Mouse (Mus musculus): ENCODE results near the gene Sdc3. TPM values are rescaled to one million over a fixed set of nuclear protein-coding genes. Genes with fewer than 3 reads are reported as not detected.

Gene Sdc3
- polyA plus RNA-seq, 1 experiment from 2014 or later, result 10.4 TPM

DNA sequence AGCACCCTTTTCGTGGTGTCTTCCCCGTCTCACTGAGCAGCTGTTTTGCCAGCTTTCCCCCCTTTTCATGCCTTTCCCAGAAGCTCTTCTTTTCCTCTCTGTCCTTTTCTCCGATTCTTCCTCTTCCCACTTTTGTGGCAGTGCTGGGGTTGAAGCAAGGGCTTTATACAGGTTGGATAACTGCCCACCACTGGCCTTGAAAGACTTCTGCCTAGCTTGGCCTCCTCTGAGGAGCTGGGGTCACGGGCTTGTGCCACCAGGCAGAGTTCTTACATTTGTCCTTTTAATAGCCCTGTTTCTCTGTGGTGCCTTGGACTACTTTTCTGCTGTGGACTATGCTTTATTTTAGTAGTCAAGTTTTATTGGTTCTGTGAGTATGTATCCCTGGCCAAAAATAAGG lies 25.4 kb upstream of the Sdc3 start:
- H3K27ac ChIP-seq (ENCODE audit: low read length), result no peak overlapping the region
- no peak for TF ChIP-seq EP300 (IDR thresholded peaks at IDR 0.05)
- TF ChIP-seq CTCF (IDR thresholded peaks at IDR 0.05), result no peak
- H3K27me3 ChIP-seq (replicated peaks; ENCODE audit: insufficient read depth, low read length), result no peaks in the 10 kb centered on the region
- 89% methylated on average over 4 of the region's 4 CpGs for WGBS
- ATAC-seq (no peak), DNase-seq (ENCODE audit: low spot score) (no peak)
- no peaks in the 10 kb centered on the region for H3K4me1 ChIP-seq (ENCODE audit: insufficient read depth, low read depth, low read length)
- no peak overlapping the region for H3K4me3 ChIP-seq (ENCODE audit: low read depth, low read length)
- no peak overlapping the region for H3K4me2 ChIP-seq (replicated peaks; ENCODE audit: low read depth, low read length)
- H3K9me3 ChIP-seq (ENCODE audit: low read length), result no peaks in the 10 kb centered on the region
- peaks cover 52% of the 10 kb centered on the region for H3K36me3 ChIP-seq (ENCODE audit: insufficient read depth, low read length)
- no peak overlapping the region for H3K9ac ChIP-seq (replicated peaks; ENCODE audit: low read depth)

DNA sequence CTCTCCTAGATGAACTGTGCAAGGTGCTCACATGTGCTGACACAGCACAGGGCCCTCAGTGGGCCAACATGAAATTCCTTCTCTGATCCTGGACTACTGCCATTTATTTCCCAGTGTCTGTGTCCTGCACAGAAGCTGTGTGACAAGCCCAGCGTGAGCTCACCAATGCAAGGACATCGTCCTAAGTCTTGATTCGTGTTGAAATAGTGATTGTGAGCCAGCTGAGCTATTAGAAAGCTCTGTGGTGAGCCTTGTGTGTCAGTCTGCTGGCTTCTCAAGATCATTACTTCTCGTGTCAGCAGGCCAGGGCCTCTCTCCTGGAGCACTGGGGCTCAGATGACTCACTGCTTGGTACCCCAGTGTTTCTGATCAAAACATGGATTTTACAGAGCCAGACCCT lies 18.4 kb upstream of the Sdc3 start:
- no peak overlapping the region for H3K9ac ChIP-seq (replicated peaks; ENCODE audit: low read depth)
- no peaks in the 10 kb centered on the region for H3K27me3 ChIP-seq (replicated peaks; ENCODE audit: insufficient read depth, low read length)
- ATAC-seq, result no peak
- no peak overlapping the region for H3K4me2 ChIP-seq (replicated peaks; ENCODE audit: low read depth, low read length)
- no peak overlapping the region for H3K27ac ChIP-seq (ENCODE audit: low read length)
- peaks cover 30% of the 10 kb centered on the region for H3K36me3 ChIP-seq (ENCODE audit: insufficient read depth, low read length)
- no peak for DNase-seq (ENCODE audit: low spot score)
- WGBS, result 87% methylated on average over 4 of the region's 4 CpGs
- H3K4me1 ChIP-seq (ENCODE audit: insufficient read depth, low read depth, low read length), result no peaks in the 10 kb centered on the region
- no peaks in the 10 kb centered on the region for H3K9me3 ChIP-seq (ENCODE audit: low read length)
- TF ChIP-seq CTCF (IDR thresholded peaks at IDR 0.05) (no peak), EP300 (IDR thresholded peaks at IDR 0.05) (no peak)
- H3K4me3 ChIP-seq (ENCODE audit: low read depth, low read length), result no peak overlapping the region

DNA sequence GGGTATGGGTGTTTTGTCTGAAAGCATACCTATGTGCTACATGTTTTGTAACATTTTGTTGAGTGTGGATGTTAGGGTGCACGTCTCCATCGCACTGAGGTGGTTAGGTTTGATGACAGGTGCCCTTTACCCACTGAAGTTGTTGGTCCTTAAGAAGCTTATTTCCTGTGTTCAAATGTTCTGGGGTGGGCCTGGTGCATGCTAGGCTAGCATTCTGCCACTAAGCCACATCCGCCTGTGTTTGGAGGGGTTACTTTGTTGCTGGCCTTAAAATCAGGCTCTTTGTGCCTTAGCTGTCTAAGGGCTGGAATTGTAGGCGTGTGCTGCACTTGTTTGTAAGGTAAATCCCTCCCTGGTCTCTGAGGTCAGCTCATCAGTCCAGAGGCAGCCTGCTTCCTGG lies 17.5 kb upstream of the Sdc3 start:
- WGBS, result 89% methylated on average over 4 of the region's 4 CpGs
- no peak for ATAC-seq
- TF ChIP-seq CTCF (IDR thresholded peaks at IDR 0.05) (no peak), EP300 (IDR thresholded peaks at IDR 0.05) (no peak)

DNA sequence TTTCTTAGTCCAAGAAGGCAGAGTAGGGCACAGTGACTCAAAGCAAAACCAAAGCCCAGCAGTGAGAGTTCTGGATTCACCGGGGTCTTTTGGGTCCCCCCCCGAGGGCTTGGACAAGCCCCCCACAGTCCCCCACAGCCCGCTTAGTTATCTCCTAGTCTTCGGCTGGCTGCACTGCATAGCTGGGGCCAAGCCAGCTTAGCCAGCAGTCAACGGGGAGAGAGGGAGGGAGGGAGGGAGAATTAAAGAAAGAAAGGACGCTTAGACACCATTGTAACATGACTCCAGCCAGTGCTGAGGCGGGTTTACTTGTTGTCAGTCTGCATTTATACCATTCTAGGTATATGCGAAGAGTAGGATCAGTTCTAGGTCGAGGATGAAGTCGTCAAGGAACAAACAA lies 14.7 kb upstream of the Sdc3 start:
- no peak overlapping the region for H3K27ac ChIP-seq (ENCODE audit: low read length)
- no peaks in the 10 kb centered on the region for H3K4me1 ChIP-seq (ENCODE audit: insufficient read depth, low read depth, low read length)
- 0 out of 2 replicates have a peak, but pooled peaks have one; percentile 8 for ATAC-seq

More for the DNA sequence above, 17.5 kb upstream of the Sdc3 start:
- no peak for DNase-seq (ENCODE audit: low spot score)
- Histone ChIP-seq H3K9ac (replicated peaks; ENCODE audit: low read depth) (no peak overlapping the region), H3K4me2 (replicated peaks; ENCODE audit: low read depth, low read length) (no peak overlapping the region), H3K9me3 (ENCODE audit: low read length) (no peaks in the 10 kb centered on the region), H3K36me3 (ENCODE audit: insufficient read depth, low read length) (peaks cover 29% of the 10 kb centered on the region), H3K27ac (ENCODE audit: low read length) (no peak overlapping the region), H3K27me3 (replicated peaks; ENCODE audit: insufficient read depth, low read length) (no peaks in the 10 kb centered on the region), H3K4me1 (ENCODE audit: insufficient read depth, low read depth, low read length) (no peaks in the 10 kb centered on the region), H3K4me3 (ENCODE audit: low read depth, low read length) (no peak overlapping the region)

DNA sequence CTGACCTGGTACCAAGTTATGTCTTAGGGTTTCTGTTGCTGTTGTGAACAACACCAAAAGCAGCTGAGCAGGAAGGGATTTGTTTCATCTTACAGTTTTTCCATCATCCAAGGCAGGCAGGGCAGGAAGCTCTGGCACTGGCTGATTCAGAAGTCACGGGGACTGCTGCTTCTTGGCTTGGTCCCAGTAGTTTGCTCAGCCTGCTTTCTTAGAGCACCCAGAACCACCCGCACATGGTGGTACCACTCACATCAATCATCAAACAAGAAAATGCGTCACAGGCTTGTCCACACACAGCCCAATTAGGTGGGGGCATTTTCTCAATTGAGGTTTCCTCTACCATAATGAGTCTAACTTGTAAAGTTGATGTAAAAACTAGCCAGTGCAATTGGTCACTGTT lies 13.3 kb upstream of the Sdc3 start:
- ATAC-seq, result no peak; the same call in 1 of the 2 replicates
- H3K36me3 ChIP-seq (ENCODE audit: insufficient read depth, low read length), result peaks cover 17% of the 10 kb centered on the region

More for the DNA sequence above, 14.7 kb upstream of the Sdc3 start:
- no peak for DNase-seq (ENCODE audit: low spot score)
- Histone ChIP-seq H3K4me3 (ENCODE audit: low read depth, low read length) (no peak overlapping the region), H3K27me3 (replicated peaks; ENCODE audit: insufficient read depth, low read length) (no peaks in the 10 kb centered on the region), H3K36me3 (ENCODE audit: insufficient read depth, low read length) (peaks cover 24% of the 10 kb centered on the region), H3K9me3 (ENCODE audit: low read length) (no peaks in the 10 kb centered on the region), H3K9ac (replicated peaks; ENCODE audit: low read depth) (no peak overlapping the region), H3K4me2 (replicated peaks; ENCODE audit: low read depth, low read length) (no peak overlapping the region)
- TF ChIP-seq EP300 (IDR thresholded peaks at IDR 0.05) (no peak), CTCF (IDR thresholded peaks at IDR 0.05) (no peak)
- WGBS, result 52% methylated on average over 10 of the region's 10 CpGs

DNA sequence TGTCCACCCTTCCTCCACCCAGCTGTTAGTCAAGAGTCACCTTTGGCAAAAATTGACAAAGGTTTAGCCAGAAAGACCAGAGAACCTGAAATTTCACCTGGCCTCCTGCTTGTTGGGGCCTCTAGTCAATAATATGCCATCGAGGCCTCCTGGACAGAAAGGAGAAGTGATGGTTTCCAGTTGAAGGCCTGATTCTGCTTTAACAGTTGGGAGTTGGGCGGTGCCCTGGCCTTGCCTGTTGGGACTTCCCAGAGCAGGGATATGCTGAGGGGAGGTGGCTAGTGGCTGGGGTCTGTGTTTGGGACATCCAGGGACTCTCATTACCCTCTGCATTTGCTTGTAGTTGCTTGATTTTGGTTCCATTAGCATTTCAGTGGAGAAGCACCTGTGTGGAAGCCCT lies 9.8 kb upstream of the Sdc3 start:
- TF ChIP-seq EP300 (IDR thresholded peaks at IDR 0.05) (no peak), CTCF (IDR thresholded peaks at IDR 0.05) (no peak)
- H3K36me3 ChIP-seq (ENCODE audit: insufficient read depth, low read length), result 0 out of 2 replicates have a peak, but pooled peaks cover 9% of the 10 kb centered on the region
- no peak overlapping the region for H3K27ac ChIP-seq (ENCODE audit: low read length)
- no peak overlapping the region for H3K9ac ChIP-seq (replicated peaks; ENCODE audit: low read depth)
- DNase-seq (ENCODE audit: low spot score), result no peak
- H3K4me3 ChIP-seq (ENCODE audit: low read depth, low read length), result no peak overlapping the region
- WGBS, result 88% methylated on average over 2 of the region's 2 CpGs
- no peak overlapping the region for H3K4me2 ChIP-seq (replicated peaks; ENCODE audit: low read depth, low read length)
- no peak for ATAC-seq
- no peaks in the 10 kb centered on the region for H3K4me1 ChIP-seq (ENCODE audit: insufficient read depth, low read depth, low read length)
- H3K9me3 ChIP-seq (ENCODE audit: low read length), result no peaks in the 10 kb centered on the region
- H3K27me3 ChIP-seq (replicated peaks; ENCODE audit: insufficient read depth, low read length), result no peaks in the 10 kb centered on the region

More for the DNA sequence above, 13.3 kb upstream of the Sdc3 start:
- no peaks in the 10 kb centered on the region for H3K9me3 ChIP-seq (ENCODE audit: low read length)
- H3K27me3 ChIP-seq (replicated peaks; ENCODE audit: insufficient read depth, low read length), result no peaks in the 10 kb centered on the region
- H3K4me3 ChIP-seq (ENCODE audit: low read depth, low read length), result no peak overlapping the region
- peak; percentile 43 for DNase-seq (ENCODE audit: low spot score)
- H3K9ac ChIP-seq (replicated peaks; ENCODE audit: low read depth), result no peak overlapping the region
- no peak for TF ChIP-seq EP300 (IDR thresholded peaks at IDR 0.05)
- no peak for TF ChIP-seq CTCF (IDR thresholded peaks at IDR 0.05)
- no peak overlapping the region for H3K4me2 ChIP-seq (replicated peaks; ENCODE audit: low read depth, low read length)
- no peaks in the 10 kb centered on the region for H3K4me1 ChIP-seq (ENCODE audit: insufficient read depth, low read depth, low read length)
- 46% methylated on average over 3 of the region's 3 CpGs for WGBS
- H3K27ac ChIP-seq (ENCODE audit: low read length), result no peak overlapping the region

DNA sequence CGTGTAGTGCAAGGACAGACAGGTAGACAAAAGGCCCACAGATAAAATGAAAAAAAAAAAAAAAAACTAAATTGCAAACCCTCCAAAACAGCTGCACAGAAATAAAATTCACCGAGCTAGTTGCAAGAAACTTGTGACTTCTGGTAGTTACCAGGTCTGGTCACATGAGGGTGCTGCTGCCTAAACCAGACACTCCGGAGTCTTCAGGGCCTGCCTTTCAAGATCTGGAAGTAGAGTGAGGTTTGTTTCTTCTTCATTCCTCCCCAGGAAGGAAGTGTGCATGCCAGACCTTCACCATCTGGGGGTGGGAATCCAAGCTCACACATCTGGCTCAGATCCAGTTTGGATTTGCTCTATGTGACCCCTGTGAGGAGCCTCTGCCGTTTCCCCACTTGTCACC lies 7.6 kb upstream of the Sdc3 start:
- ATAC-seq, result no peak; the same call in 1 of the 2 replicates

More for the DNA sequence above, 7.6 kb upstream of the Sdc3 start:
- Histone ChIP-seq H3K9ac (replicated peaks; ENCODE audit: low read depth) (no peak overlapping the region), H3K27me3 (replicated peaks; ENCODE audit: insufficient read depth, low read length) (no peaks in the 10 kb centered on the region), H3K27ac (ENCODE audit: low read length) (no peak overlapping the region), H3K4me1 (ENCODE audit: insufficient read depth, low read depth, low read length) (no peaks in the 10 kb centered on the region), H3K4me2 (replicated peaks; ENCODE audit: low read depth, low read length) (no peak overlapping the region), H3K4me3 (ENCODE audit: low read depth, low read length) (no peak overlapping the region), H3K9me3 (ENCODE audit: low read length) (no peaks in the 10 kb centered on the region), H3K36me3 (ENCODE audit: insufficient read depth, low read length) (0 out of 2 replicates have a peak, but pooled peaks cover 6% of the 10 kb centered on the region)
- DNase-seq (ENCODE audit: low spot score), result peak; percentile 69
- WGBS, result 17% methylated on average over 4 of the region's 4 CpGs
- TF ChIP-seq EP300 (IDR thresholded peaks at IDR 0.05), result no peak
- TF ChIP-seq CTCF (IDR thresholded peaks at IDR 0.05), result peak; percentile 77

Measured in lung, postnatal 0 days (tissue).